Mouse (Mus musculus) ovary, postnatal 36 days (tissue): Measurements from ENCODE around the gene Atxn7l1.

Experiments used
- DNase-seq: peaks from one replicate; pipeline ENCODE4 v3.0.0; 2022; ENCODE audit warnings: low spot score, mixed read lengths

Gene Atxn7l1

GRCm38 (mm10) chr12:33183138-33183627 is 35.7 kb downstream of the Atxn7l1 start:
- no peak for DNase-seq

GRCm38 (mm10) chr12:33184137-33184536 is 36.6 kb downstream of the Atxn7l1 start:
- DNase-seq = no peak

GRCm38 (mm10) chr12:33185046-33185445 is 37.6 kb downstream of the Atxn7l1 start:
- no peak for DNase-seq

GRCm38 (mm10) chr12:33186331-33186730 is 38.8 kb downstream of the Atxn7l1 start:
- DNase-seq = peak; percentile 49

GRCm38 (mm10) chr12:33190133-33190532 is 42.6 kb downstream of the Atxn7l1 start:
- DNase-seq = no peak

- no peak for DNase-seq
These were observed 43.1 kb downstream of the Atxn7l1 start for GRCm38 (mm10) chr12:33190633-33191032.

- DNase-seq = no peak
These were observed 46.0 kb downstream of the Atxn7l1 start for GRCm38 (mm10) chr12:33193408-33193901.

GRCm38 (mm10) chr12:33195175-33195574 is 47.7 kb downstream of the Atxn7l1 start:
- DNase-seq = no peak

GRCm38 (mm10) chr12:33197287-33197686 is 49.8 kb downstream of the Atxn7l1 start:
- DNase-seq = no peak

GRCm38 (mm10) chr12:33197746-33198145 is 50.3 kb downstream of the Atxn7l1 start:
- DNase-seq = no peak

- no peak for DNase-seq
These were observed 53.6 kb downstream of the Atxn7l1 start for GRCm38 (mm10) chr12:33201068-33201467.

GRCm38 (mm10) chr12:33201491-33202210 is 54.2 kb downstream of the Atxn7l1 start:
- no peak for DNase-seq

- DNase-seq = no peak
These were observed 57.8 kb downstream of the Atxn7l1 start for GRCm38 (mm10) chr12:33205255-33205654.

- DNase-seq = no peak
These were observed 58.8 kb downstream of the Atxn7l1 start for GRCm38 (mm10) chr12:33206300-33206699.

- no peak for DNase-seq
These were observed 63.4 kb downstream of the Atxn7l1 start for GRCm38 (mm10) chr12:33210856-33211255.

- no peak for DNase-seq
These were observed 70.8 kb downstream of the Atxn7l1 start for GRCm38 (mm10) chr12:33218215-33218859.

GRCm38 (mm10) chr12:33219436-33219835 is 71.9 kb downstream of the Atxn7l1 start:
- DNase-seq = no peak

- DNase-seq = no peak
These were observed 72.6 kb downstream of the Atxn7l1 start for GRCm38 (mm10) chr12:33220081-33220480.

- DNase-seq = peak; percentile 31
These were observed 73.1 kb downstream of the Atxn7l1 start for GRCm38 (mm10) chr12:33220509-33221051.

- no peak for DNase-seq
These were observed 74.7 kb downstream of the Atxn7l1 start for GRCm38 (mm10) chr12:33222187-33222586.

- DNase-seq = no peak
These were observed 77.6 kb downstream of the Atxn7l1 start for GRCm38 (mm10) chr12:33225117-33225541.

GRCm38 (mm10) chr12:33225978-33226377 is 78.5 kb downstream of the Atxn7l1 start:
- DNase-seq = no peak

- DNase-seq = no peak
These were observed 79.1 kb downstream of the Atxn7l1 start for GRCm38 (mm10) chr12:33226596-33226995.
